Comparison of ENCODE assay signal across 12 mouse cellular contexts in the genomic region with DNA sequence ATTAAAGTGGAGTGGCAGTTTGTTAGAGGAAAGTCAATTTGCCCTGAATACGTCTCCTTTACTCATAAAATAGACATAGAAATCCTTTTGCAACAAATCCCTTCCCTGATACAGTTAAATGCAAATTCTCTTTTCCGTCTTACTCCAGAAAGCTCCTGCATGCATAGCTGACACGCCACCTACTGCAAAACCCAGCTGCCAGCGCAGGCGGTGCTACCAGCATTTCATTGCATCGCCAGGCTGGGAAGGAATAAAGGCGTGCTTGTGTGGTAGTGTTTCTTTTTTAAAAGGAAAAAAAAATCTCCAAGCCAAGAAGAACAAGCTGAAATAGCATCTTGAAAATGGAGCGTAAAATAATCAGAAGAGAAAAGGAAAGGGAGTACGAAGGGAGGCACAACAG. TPM values are rescaled to one million over a fixed set of nuclear protein-coding genes. Genes with fewer than 3 reads are reported as not detected.
DNase-seq lines count a peak whose midpoint lies in the region; ATAC-seq and TF ChIP-seq lines count a peak whose summit lies in the region.
"Had no signal": no experiment of that assay in that cellular context is flagged by ENCODE, and none has a peak within 500 bp of the region (broad histone marks: within the 10 kb centered on the region; RNA-seq: fewer than 3 reads in every experiment).

No protein-coding gene starts in this region.

- peak overlapping the region; percentile 56 for H3K4me2 ChIP-seq in midbrain, embryonic 16.5 days (ENCODE audit: low read length)

- peak overlapping the region; percentile 82 for H3K27ac ChIP-seq in cortical plate, adult 2 months (ENCODE audit: insufficient read depth, low read length)
- peak overlapping the region; percentile 59 for H3K27ac ChIP-seq in midbrain, embryonic 16.5 days (ENCODE audit: low read length)

- TF ChIP-seq CTCF in cortical plate, adult 2 months (IDR thresholded peaks at IDR 0.05; ENCODE audit: extremely low read depth, insufficient read depth, low read length): peak; percentile 43; the same call in 1 of the 2 replicates

- H3K9ac ChIP-seq in midbrain, embryonic 16.5 days (ENCODE audit: low read depth, low read length): peak overlapping the region; percentile 61; the same call in 1 of the 2 replicates

- no peaks in the 10 kb centered on the region for H3K9me3 ChIP-seq in midbrain, embryonic 16.5 days (replicated peaks; ENCODE audit: control insufficient read depth, low read length, poor library complexity, severe bottlenecking)

- H3K27me3 ChIP-seq in midbrain, embryonic 16.5 days (ENCODE audit: control insufficient read depth, insufficient read depth, low read depth, low read length): no peaks in the 10 kb centered on the region

- DNase-seq in cerebellum, postnatal 14 days: peak; percentile 13 to 20
- no peak for DNase-seq in cerebellum, adult 11-12 months
- peak; percentile 91 for DNase-seq in layer of hippocampus, adult 9-11 months
- DNase-seq in lung, postnatal 10 days: no peak
- no peak for DNase-seq in kidney, postnatal 14 days
- no peak for DNase-seq in spleen, postnatal 14 days (ENCODE audit: low spot score in 2 of 2)
- DNase-seq: heart, postnatal 10 days; thymus, postnatal 36 days had no signal

- no peaks in the 10 kb centered on the region for H3K36me3 ChIP-seq in midbrain, embryonic 16.5 days (ENCODE audit: control insufficient read depth, insufficient read depth, low read length)

- peak; percentile 84 for ATAC-seq in midbrain, embryonic 16.5 days

- H3K4me1 ChIP-seq in cortical plate, adult 2 months (ENCODE audit: control insufficient read depth, insufficient read depth, low read length): peaks cover 2% of the 10 kb centered on the region
- peaks cover 17% of the 10 kb centered on the region for H3K4me1 ChIP-seq in midbrain, embryonic 16.5 days (ENCODE audit: control insufficient read depth, insufficient read depth, low read length)

- peak overlapping the region; percentile 60 for H3K4me3 ChIP-seq in cortical plate, adult 2 months (ENCODE audit: insufficient read depth, low read length)
- H3K4me3 ChIP-seq in midbrain, embryonic 16.5 days (ENCODE audit: low read depth, low read length): peak overlapping the region; percentile 39

- peak; percentile 89 for TF ChIP-seq POLR2A in cortical plate, adult 2 months (IDR thresholded peaks at IDR 0.05; ENCODE audit: extremely low read depth, insufficient read depth, low read length)

- 38% methylated on average over 9 of the region's 9 CpGs for WGBS in midbrain, embryonic 16.5 days

RNA-seq across cellular contexts. Expression of a gene that starts 7.4 kb away (rescaled TPM):
- polyA plus RNA-seq in cortical plate, adult 2 months (2012; rRNA removed): 8.8 and 11.9 TPM in 2 replicates
- 9.3 and 9.7 TPM in 2 replicates for polyA plus RNA-seq in midbrain, embryonic 16.5 days (2015; fragmentation: Nextera tagmentation; extraction: Ambion mirVana)
- polyA plus RNA-seq: C2C12; liver, adult 2 months had no signal

RNA-seq across cellular contexts. Expression of a gene that starts 48.4 kb away (rescaled TPM):
- polyA plus RNA-seq in cortical plate, adult 2 months (2012; rRNA removed): 13.3 and 13.8 TPM in 2 replicates
- polyA plus RNA-seq in midbrain, embryonic 16.5 days (2015; fragmentation: Nextera tagmentation; extraction: Ambion mirVana): 37.2 and 39.2 TPM in 2 replicates

Comparison
In these comparisons a context has a peak if more than half of its experiments do, and no peak if none do; other contexts are left out.
1. DNase-seq: peak in cerebellum, postnatal 14 days (2 of 2) and layer of hippocampus, adult 9-11 months (single experiment); none in cerebellum, adult 11-12 months (single experiment), lung, postnatal 10 days (single experiment), kidney, postnatal 14 days (single experiment) and spleen, postnatal 14 days (0 of 2).